Mouse (Mus musculus) limb, embryonic 13.5 days (tissue): ENCODE data around the gene Pnma1. TPM values are rescaled to one million over a fixed set of nuclear protein-coding genes. Genes with fewer than 3 reads are reported as not detected.

Experiments
- ATAC-seq: fragments of 200-750 bp; cut with Nextera tagmentation; 2 replicates; pipeline ENCODE4 v1.8.0; 2017; ENCODE audit warnings: low read depth, moderate number of reproducible peaks, moderate TSS enrichment; ENCODE audit not compliant: low FRiP score
- H3K27ac ChIP-seq: fragments of 300-500 bp; sonication (generic); 2 replicates; pipeline ENCODE4 v1.5.1; 2015; ENCODE audit warnings: inconsistent platforms, mild to moderate bottlenecking, moderate library complexity
- H3K27me3 ChIP-seq: fragments of 300-500 bp; sonication (generic); 2 replicates; pipeline ENCODE4 v1.6.1; 2015; ENCODE audit warnings: mild to moderate bottlenecking, inconsistent platforms
- H3K36me3 ChIP-seq: fragments of 300-500 bp; sonication (generic); 2 replicates; pipeline ENCODE4 v1.6.1; 2015; ENCODE audit warnings: inconsistent platforms, mild to moderate bottlenecking, moderate library complexity
- H3K4me1 ChIP-seq: fragments of 300-500 bp; sonication (generic); 2 replicates; pipeline ENCODE4 v1.6.1; 2015; ENCODE audit warnings: inconsistent platforms
- H3K4me2 ChIP-seq: fragments of 300-500 bp; sonication (generic); replicated peaks from 2 replicates; pipeline ENCODE4 v1.6.1; 2015; ENCODE audit warnings: inconsistent platforms, mild to moderate bottlenecking, moderate library complexity
- H3K4me3 ChIP-seq: fragments of 300-500 bp; sonication (generic); 2 replicates; pipeline ENCODE4 v1.5.1; 2015; ENCODE audit warnings: moderate library complexity, mild to moderate bottlenecking, inconsistent platforms
- H3K9ac ChIP-seq: fragments of 300-500 bp; sonication (generic); 2 replicates; pipeline ENCODE4 v1.6.1; 2015; ENCODE audit warnings: mild to moderate bottlenecking, inconsistent platforms
- H3K9me3 ChIP-seq: fragments of 300-500 bp; sonication (generic); 2 replicates; pipeline ENCODE4 v1.6.1; 2016; ENCODE audit warnings: inconsistent platforms
- WGBS: fragments of 180-500 bp; shearing (Covaris S2); methylation state at CpG from one replicate; pipeline ENCODE4 v1.1.7; 2015; 5-methylcytosine and 5-hydroxymethylcytosine counted together
- polyA plus RNA-seq: library from polyadenylated mRNA; unstranded; fragments of >200 nt; fragmentation: Nextera tagmentation; extraction: Ambion mirVana; gene quantifications from 2 replicates; pipeline ENCODE4 v1.2.1, GENCODE M21; 2015

Pnma1 gene
- polyA plus RNA-seq, 1 experiment from 2014 or later, result 1.4 TPM

GRCm38 (mm10) chr12:84149971-84150370 is 1.7 kb upstream of the Pnma1 start:
- 90% methylated on average over 15 of the region's 15 CpGs for WGBS
- Histone ChIP-seq H3K9me3 (no peaks in the 10 kb centered on the region), H3K4me2 (no peak overlapping the region), H3K4me1 (peaks cover 23% of the 10 kb centered on the region), H3K4me3 (no peak overlapping the region), H3K36me3 (peaks cover 42% of the 10 kb centered on the region), H3K27ac (no peak overlapping the region), H3K9ac (no peak overlapping the region), H3K27me3 (no peaks in the 10 kb centered on the region)
- no peak for ATAC-seq

GRCm38 (mm10) chr12:84148622-84149012 is 328 bp upstream of the Pnma1 start:
- Histone ChIP-seq H3K4me1 (peaks cover 23% of the 10 kb centered on the region), H3K27me3 (no peaks in the 10 kb centered on the region), H3K9me3 (no peaks in the 10 kb centered on the region), H3K36me3 (peaks cover 35% of the 10 kb centered on the region), H3K4me3 (peak overlapping the region; percentile 56), H3K4me2 (peak overlapping the region; percentile 96), H3K9ac (peak overlapping the region; percentile 74), H3K27ac (no peak overlapping the region)
- WGBS, result 17% methylated on average over 10 of the region's 10 CpGs
- no peak for ATAC-seq

- Histone ChIP-seq H3K4me1 (no peaks in the 10 kb centered on the region), H3K36me3 (peaks cover 36% of the 10 kb centered on the region), H3K9me3 (no peaks in the 10 kb centered on the region), H3K9ac (no peak overlapping the region), H3K4me2 (no peak overlapping the region), H3K27me3 (no peaks in the 10 kb centered on the region), H3K27ac (no peak overlapping the region), H3K4me3 (no peak overlapping the region)
- 67% methylated on average over 14 of the region's 14 CpGs for WGBS
- ATAC-seq, result no peak
These were observed 5.8 kb downstream of the Pnma1 start for GRCm38 (mm10) chr12:84142281-84143050.

- no peak for ATAC-seq
- peaks cover 39% of the 10 kb centered on the region for H3K36me3 ChIP-seq
- H3K4me1 ChIP-seq, result no peaks in the 10 kb centered on the region
- no peaks in the 10 kb centered on the region for H3K9me3 ChIP-seq
- H3K4me2 ChIP-seq, result no peak overlapping the region
- H3K27ac ChIP-seq, result no peak overlapping the region
- H3K9ac ChIP-seq, result no peak overlapping the region
- no peak overlapping the region for H3K4me3 ChIP-seq
- 86% methylated on average over 4 of the region's 4 CpGs for WGBS
- no peaks in the 10 kb centered on the region for H3K27me3 ChIP-seq
These were observed 7.0 kb downstream of the Pnma1 start for GRCm38 (mm10) chr12:84141271-84141670.

- no peak overlapping the region for H3K27ac ChIP-seq
- no peaks in the 10 kb centered on the region for H3K4me1 ChIP-seq
- no peak for ATAC-seq
- WGBS, result 71% methylated on average over 4 of the region's 4 CpGs
- no peak overlapping the region for H3K4me3 ChIP-seq
- no peak overlapping the region for H3K4me2 ChIP-seq
- H3K9me3 ChIP-seq, result no peaks in the 10 kb centered on the region
- no peaks in the 10 kb centered on the region for H3K27me3 ChIP-seq
- no peak overlapping the region for H3K9ac ChIP-seq
- H3K36me3 ChIP-seq, result peaks cover 48% of the 10 kb centered on the region
These were observed 8.2 kb downstream of the Pnma1 start for GRCm38 (mm10) chr12:84140135-84140534.

- Histone ChIP-seq H3K4me2 (no peak overlapping the region), H3K9me3 (no peaks in the 10 kb centered on the region), H3K4me3 (no peak overlapping the region), H3K27ac (no peak overlapping the region), H3K4me1 (no peaks in the 10 kb centered on the region), H3K36me3 (peaks cover 46% of the 10 kb centered on the region), H3K27me3 (no peaks in the 10 kb centered on the region), H3K9ac (no peak overlapping the region)
- 93% methylated on average over 7 of the region's 7 CpGs for WGBS
- no peak for ATAC-seq
These were observed 11.2 kb downstream of the Pnma1 start for GRCm38 (mm10) chr12:84137131-84137530.

- WGBS, result 59% methylated on average over 3 of the region's 3 CpGs
- H3K27ac ChIP-seq, result no peak overlapping the region
- no peaks in the 10 kb centered on the region for H3K9me3 ChIP-seq
- H3K4me2 ChIP-seq, result no peak overlapping the region
- ATAC-seq, result no peak
- H3K4me1 ChIP-seq, result no peaks in the 10 kb centered on the region
- H3K27me3 ChIP-seq, result no peaks in the 10 kb centered on the region
- no peak overlapping the region for H3K4me3 ChIP-seq
- no peak overlapping the region for H3K9ac ChIP-seq
- peaks cover 60% of the 10 kb centered on the region for H3K36me3 ChIP-seq
These were observed 16.0 kb downstream of the Pnma1 start for GRCm38 (mm10) chr12:84132265-84132664.

GRCm38 (mm10) chr12:84129931-84130330 is 18.4 kb downstream of the Pnma1 start:
- no peaks in the 10 kb centered on the region for H3K27me3 ChIP-seq
- ATAC-seq, result no peak
- no peaks in the 10 kb centered on the region for H3K9me3 ChIP-seq
- no peak overlapping the region for H3K9ac ChIP-seq
- H3K4me2 ChIP-seq, result no peak overlapping the region
- H3K27ac ChIP-seq, result no peak overlapping the region
- 92% methylated on average over 8 of the region's 8 CpGs for WGBS
- peaks cover 48% of the 10 kb centered on the region for H3K36me3 ChIP-seq
- H3K4me3 ChIP-seq, result no peak overlapping the region
- no peaks in the 10 kb centered on the region for H3K4me1 ChIP-seq

GRCm38 (mm10) chr12:84128576-84128975 is 19.7 kb downstream of the Pnma1 start:
- H3K4me2 ChIP-seq, result no peak overlapping the region
- H3K4me3 ChIP-seq, result no peak overlapping the region
- H3K9me3 ChIP-seq, result no peaks in the 10 kb centered on the region
- H3K27me3 ChIP-seq, result no peaks in the 10 kb centered on the region
- WGBS, result 88% methylated on average over 6 of the region's 6 CpGs
- no peak overlapping the region for H3K27ac ChIP-seq
- H3K36me3 ChIP-seq, result peaks cover 50% of the 10 kb centered on the region
- no peaks in the 10 kb centered on the region for H3K4me1 ChIP-seq
- no peak overlapping the region for H3K9ac ChIP-seq
- ATAC-seq, result no peak

GRCm38 (mm10) chr12:84126899-84127298 is 21.4 kb downstream of the Pnma1 start:
- no peak for ATAC-seq
- no peaks in the 10 kb centered on the region for H3K9me3 ChIP-seq
- peaks cover 47% of the 10 kb centered on the region for H3K36me3 ChIP-seq
- no peak overlapping the region for H3K9ac ChIP-seq
- H3K4me3 ChIP-seq, result no peak overlapping the region
- no peak overlapping the region for H3K27ac ChIP-seq
- H3K4me1 ChIP-seq, result no peaks in the 10 kb centered on the region
- H3K27me3 ChIP-seq, result no peaks in the 10 kb centered on the region
- 82% methylated on average over 2 of the region's 2 CpGs for WGBS
- no peak overlapping the region for H3K4me2 ChIP-seq

- 83% methylated on average over 12 of the region's 12 CpGs for WGBS
- no peaks in the 10 kb centered on the region for H3K9me3 ChIP-seq
- no peaks in the 10 kb centered on the region for H3K27me3 ChIP-seq
- H3K36me3 ChIP-seq, result peaks cover 42% of the 10 kb centered on the region
- no peak overlapping the region for H3K9ac ChIP-seq
- no peak overlapping the region for H3K27ac ChIP-seq
- no peak overlapping the region for H3K4me3 ChIP-seq
- ATAC-seq, result no peak
- H3K4me1 ChIP-seq, result no peaks in the 10 kb centered on the region
- H3K4me2 ChIP-seq, result no peak overlapping the region
These were observed 22.4 kb downstream of the Pnma1 start for GRCm38 (mm10) chr12:84125892-84126291.

- Histone ChIP-seq H3K27ac (no peak overlapping the region), H3K4me3 (no peak overlapping the region), H3K9me3 (no peaks in the 10 kb centered on the region), H3K9ac (no peak overlapping the region), H3K27me3 (no peaks in the 10 kb centered on the region), H3K4me1 (peaks cover 8% of the 10 kb centered on the region), H3K36me3 (peaks cover 3% of the 10 kb centered on the region; the same call in 1 of the 2 replicates), H3K4me2 (no peak overlapping the region)
- 95% methylated on average over 5 of the region's 5 CpGs for WGBS
- no peak for ATAC-seq
These were observed 28.7 kb downstream of the Pnma1 start for GRCm38 (mm10) chr12:84119584-84119983.
